Mouse (Mus musculus): ENCODE results near the gene Oxsr1. TPM values are rescaled to one million over a fixed set of nuclear protein-coding genes. Genes with fewer than 3 reads are reported as not detected.

Oxsr1 gene
- polyA plus RNA-seq, 1 experiment from 2014 or later = 14.2 TPM

- no peaks in the 10 kb centered on the region for H3K9me3 ChIP-seq
- ATAC-seq (replicated peaks) = no peak
- WGBS = 97% methylated on average over 9 of the region's 9 CpGs
Observed at GRCm38 (mm10) chr9:119203617-119204016, 118.6 kb downstream of the Oxsr1 start.

GRCm38 (mm10) chr9:119201653-119202052 lies 120.6 kb downstream of the Oxsr1 start:
- H3K4me3 ChIP-seq = no peak overlapping the region
- ATAC-seq (replicated peaks) = no peak
- H3K4me1 ChIP-seq = no peaks in the 10 kb centered on the region
- H3K27ac ChIP-seq = no peak overlapping the region
- no peak overlapping the region for H3K9ac ChIP-seq
- H3K27me3 ChIP-seq (replicated peaks) = no peaks in the 10 kb centered on the region
- H3K9me3 ChIP-seq = no peaks in the 10 kb centered on the region
- 89% methylated on average over 5 of the region's 5 CpGs for WGBS
- no peak overlapping the region for H3K4me2 ChIP-seq
- no peaks in the 10 kb centered on the region for H3K36me3 ChIP-seq (replicated peaks)

More at GRCm38 (mm10) chr9:119203617-119204016, 118.6 kb downstream of the Oxsr1 start:
- no peak overlapping the region for H3K4me2 ChIP-seq
- H3K4me1 ChIP-seq = no peaks in the 10 kb centered on the region
- H3K36me3 ChIP-seq (replicated peaks) = no peaks in the 10 kb centered on the region
- no peak overlapping the region for H3K9ac ChIP-seq
- no peak overlapping the region for H3K4me3 ChIP-seq
- no peak overlapping the region for H3K27ac ChIP-seq
- H3K27me3 ChIP-seq (replicated peaks) = no peaks in the 10 kb centered on the region

- 82% methylated on average over 10 of the region's 10 CpGs for WGBS
- H3K4me3 ChIP-seq = no peak overlapping the region
Observed at GRCm38 (mm10) chr9:119199151-119199861, 122.9 kb downstream of the Oxsr1 start.

DNA sequence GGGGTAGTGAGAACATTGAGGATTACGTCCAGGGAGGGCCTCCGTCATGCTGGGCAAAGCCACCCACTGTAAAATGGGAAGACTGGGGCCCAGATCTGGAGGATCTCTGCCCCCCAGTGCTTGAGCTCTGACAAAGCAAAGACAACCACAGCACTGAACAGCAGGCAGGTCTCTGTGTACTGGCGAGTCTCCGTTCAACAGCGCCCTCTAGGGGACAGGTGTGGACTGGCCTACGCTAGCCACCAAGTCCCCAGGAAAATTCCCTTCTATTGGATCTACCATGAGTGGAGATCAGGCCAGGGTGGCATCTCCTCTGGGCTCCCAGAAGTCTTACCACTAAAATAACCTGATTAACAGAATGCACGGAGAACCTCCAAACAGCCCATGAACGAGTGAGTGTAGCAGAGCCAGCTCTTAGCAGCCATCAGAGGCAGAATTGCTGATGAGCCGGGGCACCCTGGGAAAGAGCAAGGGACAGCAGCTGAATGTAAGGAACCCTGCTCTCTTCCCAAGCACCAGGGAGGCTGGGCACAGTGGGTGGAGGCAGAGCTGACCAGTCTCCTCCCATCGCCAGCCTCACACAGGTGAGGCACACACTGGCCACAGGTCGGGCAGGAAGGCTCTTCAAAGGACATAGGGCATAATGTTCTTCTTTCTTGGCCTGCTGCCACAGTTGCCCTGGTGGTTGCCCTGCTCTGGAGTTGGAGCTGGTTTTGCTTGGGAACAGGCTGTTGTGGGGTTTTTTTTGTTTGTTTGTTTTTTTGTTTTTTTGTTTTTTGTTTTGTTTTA lies 129.8 kb downstream of the Oxsr1 start:
- Histone ChIP-seq H3K4me3 (no peak overlapping the region), H3K36me3 (replicated peaks) (no peaks in the 10 kb centered on the region), H3K9ac (no peak overlapping the region), H3K4me1 (no peaks in the 10 kb centered on the region), H3K27me3 (replicated peaks) (no peaks in the 10 kb centered on the region), H3K4me2 (no peak overlapping the region), H3K9me3 (no peaks in the 10 kb centered on the region), H3K27ac (no peak overlapping the region)
- 43% methylated on average over 11 of the region's 11 CpGs for WGBS
- no peak for ATAC-seq (replicated peaks)

More at GRCm38 (mm10) chr9:119199151-119199861, 122.9 kb downstream of the Oxsr1 start:
- H3K9ac ChIP-seq = no peak overlapping the region
- no peaks in the 10 kb centered on the region for H3K27me3 ChIP-seq (replicated peaks)
- no peaks in the 10 kb centered on the region for H3K4me1 ChIP-seq
- H3K36me3 ChIP-seq (replicated peaks) = no peaks in the 10 kb centered on the region
- ATAC-seq (replicated peaks) = no peak
- no peaks in the 10 kb centered on the region for H3K9me3 ChIP-seq
- H3K27ac ChIP-seq = no peak overlapping the region
- H3K4me2 ChIP-seq = no peak overlapping the region

Other genes starting within 250 kb of the Oxsr1 start
- 15.6 and 16.4 TPM in 2 replicates for gene Plcd1, start 228.9 kb downstream of the Oxsr1 start, polyA plus RNA-seq (2015; fragmentation: Nextera tagmentation; extraction: Ambion mirVana)
- gene Dlec1, start 219.9 kb downstream of the Oxsr1 start, polyA plus RNA-seq (2015; fragmentation: Nextera tagmentation; extraction: Ambion mirVana) = 0.94 and 1.0 TPM in 2 replicates
- 2.2 and 3.5 TPM in 2 replicates for gene Acaa1b, start 165.3 kb downstream of the Oxsr1 start, polyA plus RNA-seq (2015; fragmentation: Nextera tagmentation; extraction: Ambion mirVana)
- gene Gm47289, start 163.3 kb downstream of the Oxsr1 start, polyA plus RNA-seq (2015; fragmentation: Nextera tagmentation; extraction: Ambion mirVana) = not detected in 2 replicates
- gene Slc22a13, start 113.3 kb downstream of the Oxsr1 start, polyA plus RNA-seq (2015; fragmentation: Nextera tagmentation; extraction: Ambion mirVana) = not detected in 2 replicates
- 120 and 124 TPM in 2 replicates for gene Acaa1a, start 17.2 kb upstream of the Oxsr1 start, polyA plus RNA-seq (2015; fragmentation: Nextera tagmentation; extraction: Ambion mirVana)
- 6.5 and 7.2 TPM in 2 replicates for gene Myd88, start 19.0 kb upstream of the Oxsr1 start, polyA plus RNA-seq (2015; fragmentation: Nextera tagmentation; extraction: Ambion mirVana)
- 2.7 TPM in 2 replicates for gene Xylb, start 35.0 kb upstream of the Oxsr1 start, polyA plus RNA-seq (2015; fragmentation: Nextera tagmentation; extraction: Ambion mirVana)
- gene Slc22a14, start 43.1 kb upstream of the Oxsr1 start, polyA plus RNA-seq (2015; fragmentation: Nextera tagmentation; extraction: Ambion mirVana) = not detected in 2 replicates
- gene Acvr2b, start 79.7 kb upstream of the Oxsr1 start, polyA plus RNA-seq (2015; fragmentation: Nextera tagmentation; extraction: Ambion mirVana) = 65.4 and 67.3 TPM in 2 replicates
- gene Exog, start 122.5 kb upstream of the Oxsr1 start, polyA plus RNA-seq (2015; fragmentation: Nextera tagmentation; extraction: Ambion mirVana) = 53.3 and 53.4 TPM in 2 replicates

Measured in midbrain, embryonic 15.5 days (tissue).